Mouse (Mus musculus) cerebellum, adult 18-20 months (tissue): ENCODE results near the gene AY761185.
"Not testable (repeated sequence)": the region's sequence is repeated elsewhere in the genome, so short reads cannot be mapped to it uniquely, and the experiment has no call there.

Source experiments
- DNase-seq, 2 experiments: peaks; one replicate each; pipeline ENCODE4 v3.0.0; 2021

Gene AY761185

GRCm38 (mm10) chr8:20944610-20945009 is at the start of gene AY761185:
TSS of gene AY761185 (minus strand) at chr8:20944710.
- DNase-seq: no peak

GRCm38 (mm10) chr8:20994042-20994441 is 49.5 kb upstream of the AY761185 start:
- DNase-seq: not testable (repeated sequence)

GRCm38 (mm10) chr8:20979846-20980245 is 35.3 kb upstream of the AY761185 start:
- DNase-seq: no peak

- DNase-seq: no peak
Measured at GRCm38 (mm10) chr8:20964531-20964930, 20.0 kb upstream of the AY761185 start.

GRCm38 (mm10) chr8:20921971-20922370 is 22.5 kb downstream of the AY761185 start, which contains the start of gene Gm6040:
TSS of gene Gm6040 (minus strand) at chr8:20922071.
- no peak for DNase-seq

GRCm38 (mm10) chr8:20912288-20912687 is 32.2 kb downstream of the AY761185 start:
- DNase-seq: no peak

GRCm38 (mm10) chr8:20908256-20908655 is 36.3 kb downstream of the AY761185 start:
- no peak for DNase-seq

GRCm38 (mm10) chr8:20907119-20907518 is 37.4 kb downstream of the AY761185 start:
- DNase-seq: no peak

- no peak for DNase-seq
Measured at GRCm38 (mm10) chr8:20902527-20902926, 42.0 kb downstream of the AY761185 start, which contains the start of gene Gm15056. TSS of gene Gm15056 (minus strand) at chr8:20902627.
